Mouse (Mus musculus): ENCODE results near the gene Avl9. TPM values are rescaled to one million over a fixed set of nuclear protein-coding genes. Genes with fewer than 3 reads are reported as not detected.

Avl9 gene
- polyA plus RNA-seq (2015; fragmentation: Illumina TruSeq; extraction: RNeasy Lipid Tissue Mini Kit (QIAGEN cat#74804); ENCODE audit: insufficient read depth, low replicate concordance), result 34.5 TPM

DNA sequence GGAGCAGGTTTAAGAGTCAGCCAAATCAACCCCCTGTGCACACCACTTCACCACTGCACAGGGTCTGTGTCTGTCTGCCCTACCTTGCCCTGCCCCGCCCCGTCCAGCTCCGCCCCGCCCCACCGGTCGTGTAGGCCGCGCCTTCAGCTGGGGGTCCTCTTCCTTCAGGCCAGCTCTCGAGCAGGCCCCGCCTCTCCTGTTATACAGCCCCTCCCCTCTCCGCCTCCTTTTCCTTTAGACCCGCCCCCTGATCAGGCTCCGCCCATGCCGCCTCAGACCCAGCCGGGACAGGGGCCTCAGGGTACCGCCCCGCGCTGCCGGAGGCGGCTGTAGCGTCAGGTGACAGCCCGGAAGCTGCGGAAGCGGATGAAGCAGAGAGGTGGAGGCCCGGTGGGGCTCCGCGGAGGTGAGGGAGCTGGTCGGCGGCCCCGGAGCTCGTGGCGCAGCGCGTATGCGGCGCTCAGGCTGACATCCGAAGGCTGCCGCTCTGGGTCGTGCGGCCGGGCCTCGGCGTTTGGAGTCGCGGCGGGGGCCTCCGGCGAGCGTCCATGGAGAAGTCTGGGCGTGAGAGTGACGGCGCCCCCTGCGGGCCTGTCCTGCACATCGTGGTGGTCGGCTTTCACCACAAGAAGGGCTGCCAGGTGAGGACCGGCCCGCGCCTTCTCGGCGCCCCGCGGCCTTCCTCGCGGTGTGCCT, at the start of gene Avl9:
Gene Avl9 (plus strand): TSS at position 326 of the 696 bp plus-strand sequence.

DNA sequence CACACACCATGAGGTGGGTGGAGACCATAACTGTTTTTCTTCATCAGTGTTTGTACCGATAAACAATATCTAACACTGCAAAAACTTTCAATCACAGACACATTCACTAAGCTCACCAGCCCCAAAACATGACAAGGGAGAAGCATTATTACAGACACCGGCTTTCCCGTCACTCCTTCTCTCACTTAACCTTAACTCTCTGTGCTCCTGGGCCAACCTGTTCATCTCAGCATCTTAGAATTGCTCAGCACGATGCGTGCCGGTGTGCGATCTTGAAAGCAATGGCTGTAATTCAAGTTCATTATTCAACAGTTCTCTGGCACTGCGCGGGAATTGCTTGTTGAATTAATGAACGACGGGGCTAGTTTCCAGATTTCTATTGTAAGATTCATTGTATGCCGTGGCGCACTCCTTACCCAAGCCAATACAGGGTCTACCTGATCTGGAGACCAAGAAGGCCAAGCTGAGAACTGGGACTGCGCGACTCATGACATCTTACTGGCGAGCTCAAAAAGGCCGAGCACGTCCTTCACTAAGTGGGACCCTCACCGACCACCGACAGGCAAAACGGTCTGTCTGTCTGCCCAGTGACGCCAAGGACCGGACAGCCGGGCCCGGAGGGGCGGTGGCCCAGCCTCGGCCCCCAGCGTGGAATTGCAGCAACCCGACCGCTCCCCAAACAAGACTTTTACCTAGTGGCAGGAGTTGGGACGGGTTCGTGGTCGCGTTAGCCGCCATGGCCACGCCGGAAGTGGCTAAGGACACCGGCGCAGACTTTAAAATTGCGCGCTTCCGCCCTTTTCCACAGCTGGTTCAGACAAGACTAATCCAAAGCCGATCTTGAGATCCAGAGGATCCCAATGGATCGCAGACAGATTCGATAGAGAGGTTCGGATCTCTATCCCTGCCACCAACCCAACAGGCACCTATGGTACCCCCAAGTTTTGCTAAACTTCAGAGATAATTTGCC, 10.5 kb upstream of the Avl9 start, which contains the start of gene Lsm5:
Gene Lsm5 (minus strand): TSS at position 780 of the 970 bp plus-strand sequence.

DNA sequence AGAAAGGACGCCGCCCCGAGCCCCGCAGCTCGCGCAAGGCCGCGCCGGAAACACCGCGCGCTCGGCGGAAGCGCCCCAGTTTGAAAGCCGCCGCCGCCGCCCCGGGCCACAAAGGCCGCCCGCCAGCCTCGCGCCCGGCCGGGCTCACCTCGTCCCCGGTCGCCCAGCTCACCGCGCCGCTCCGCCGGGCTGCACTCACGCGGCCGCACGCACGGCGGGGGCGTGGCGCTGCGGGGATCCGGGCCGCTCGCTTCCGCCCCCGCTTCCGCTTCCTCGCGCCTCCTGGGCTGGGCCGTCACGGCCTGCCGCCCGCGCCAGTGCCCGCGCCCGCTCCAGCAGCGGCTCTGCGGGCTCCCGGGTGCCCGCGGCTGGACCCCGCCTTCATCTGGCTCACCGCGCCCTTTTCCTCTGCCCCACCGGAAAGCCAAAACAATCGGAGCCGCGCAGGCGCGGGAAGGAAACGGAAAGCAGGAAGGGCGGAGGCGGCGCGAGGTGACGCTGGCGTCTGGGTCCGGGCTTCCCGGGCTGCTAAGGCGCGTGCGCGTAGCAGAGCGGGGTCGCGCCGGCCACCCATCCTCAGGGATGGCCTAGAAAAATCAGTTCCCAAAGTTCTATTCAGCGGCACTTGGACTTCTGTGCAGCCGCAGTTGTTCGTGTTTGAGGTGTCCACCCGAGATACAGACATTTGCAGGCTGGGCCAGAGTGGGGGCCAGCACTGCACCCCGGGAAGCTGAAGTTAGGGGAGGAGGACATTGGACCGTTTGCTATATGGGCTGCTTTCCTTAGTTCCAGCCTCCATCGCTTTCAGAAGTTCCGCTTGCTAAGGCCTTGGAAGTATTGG, 82.8 kb downstream of the Avl9 start, which contains the start of gene Kbtbd2:
Gene Kbtbd2 (minus strand): TSS at position 503 of the 841 bp plus-strand sequence.

Other genes starting within 250 kb of the Avl9 start
- 0.73 TPM for gene Pde1c, start 145.8 kb upstream of the Avl9 start, polyA plus RNA-seq (2015; fragmentation: Illumina TruSeq; extraction: RNeasy Lipid Tissue Mini Kit (QIAGEN cat#74804); ENCODE audit: insufficient read depth, low replicate concordance)
- gene Lsm5, start 10.2 kb upstream of the Avl9 start, polyA plus RNA-seq (2015; fragmentation: Illumina TruSeq; extraction: RNeasy Lipid Tissue Mini Kit (QIAGEN cat#74804); ENCODE audit: insufficient read depth, low replicate concordance), result 104 TPM
- gene Kbtbd2, start 82.9 kb downstream of the Avl9 start, polyA plus RNA-seq (2015; fragmentation: Illumina TruSeq; extraction: RNeasy Lipid Tissue Mini Kit (QIAGEN cat#74804); ENCODE audit: insufficient read depth, low replicate concordance), result 49.2 TPM
- 25.7 TPM for gene Fkbp9, start 117.2 kb downstream of the Avl9 start, polyA plus RNA-seq (2015; fragmentation: Illumina TruSeq; extraction: RNeasy Lipid Tissue Mini Kit (QIAGEN cat#74804); ENCODE audit: insufficient read depth, low replicate concordance)
- 125 TPM for gene Nt5c3, start 209.0 kb downstream of the Avl9 start, polyA plus RNA-seq (2015; fragmentation: Illumina TruSeq; extraction: RNeasy Lipid Tissue Mini Kit (QIAGEN cat#74804); ENCODE audit: insufficient read depth, low replicate concordance)
- gene Vmn1r4, start 209.1 kb downstream of the Avl9 start, polyA plus RNA-seq (2015; fragmentation: Illumina TruSeq; extraction: RNeasy Lipid Tissue Mini Kit (QIAGEN cat#74804); ENCODE audit: insufficient read depth, low replicate concordance), result 0.22 TPM

Measured in spleen, adult 10 weeks (tissue).